Mouse (Mus musculus) bone marrow, adult 2 months (tissue): ENCODE measurements around the gene Mrps6.

Source experiments
- CTCF ChIP-seq: fragments of 200-500 bp; IDR thresholded peaks from 2 replicates; pipeline ENCODE4 v1.5.1; 2011; ENCODE audit warnings: low read length, control low read depth; ENCODE audit not compliant: control insufficient read depth, insufficient read depth
- POLR2A ChIP-seq: fragments of 200-500 bp; IDR thresholded peaks from 2 replicates; pipeline ENCODE4 v1.6.1; 2011; ENCODE audit warnings: low read depth, mild to moderate bottlenecking, control low read depth, low read length, borderline replicate concordance; ENCODE audit not compliant: control insufficient read depth

- TF ChIP-seq CTCF: no peak
- TF ChIP-seq POLR2A: no peak
Observed at GRCm38 (mm10) chr16:92022494-92023283, 35.4 kb upstream of the Mrps6 start.
